Mouse (Mus musculus) liver, adult 2 months (tissue): ENCODE data around the gene Mlh1.

ENCODE experiments used
- CTCF ChIP-seq: fragments of 200-500 bp; IDR thresholded peaks from 2 replicates; pipeline ENCODE4 v1.5.1; 2011; ENCODE audit warnings: low read depth, low read length, control low read depth
- POLR2A ChIP-seq: fragments of 200-500 bp; IDR thresholded peaks from 2 replicates; pipeline ENCODE4 v1.6.1; 2011; ENCODE audit warnings: low read length, control low read depth; ENCODE audit not compliant: insufficient read depth; ENCODE audit errors: extremely low read depth

GRCm38 (mm10) chr9:111295323-111295722 lies 23.7 kb upstream of the Mlh1 start:
- TF ChIP-seq CTCF: no peak
- TF ChIP-seq POLR2A: no peak
